Mouse (Mus musculus): ENCODE results near the gene Wbp2.
"Not testable (repeated sequence)": the region's sequence is repeated elsewhere in the genome, so short reads cannot be mapped to it uniquely, and the experiment has no call there.

Gene Wbp2

GRCm38 (mm10) chr11:116086258-116087193 is at the start of gene Wbp2:
Wbp2 (minus strand) TSS chr11:116086995.
- DNase-seq (ENCODE audit: low read depth in 2 of 2, low spot score in 2 of 2): peak; percentile 95 to 97

- DNase-seq (ENCODE audit: low read depth in 2 of 2, low spot score in 2 of 2): no peak
Observed at GRCm38 (mm10) chr11:116134171-116134570, 47.4 kb upstream of the Wbp2 start.

- no peak for DNase-seq (ENCODE audit: low read depth in 2 of 2, low spot score in 2 of 2)
Observed at GRCm38 (mm10) chr11:116133497-116133896, 46.7 kb upstream of the Wbp2 start.

- DNase-seq (ENCODE audit: low read depth in 2 of 2, low spot score in 2 of 2): no peak
Observed at GRCm38 (mm10) chr11:116132366-116133333, 45.9 kb upstream of the Wbp2 start.

GRCm38 (mm10) chr11:116131349-116132170 is 44.8 kb upstream of the Wbp2 start:
- DNase-seq (ENCODE audit: low read depth in 2 of 2, low spot score in 2 of 2): peak in 1 of 2 experiments; percentile 12

GRCm38 (mm10) chr11:116130488-116131205 is 43.9 kb upstream of the Wbp2 start, which contains the start of gene Trim65:
Trim65 (minus strand) TSS chr11:116131128.
- DNase-seq (ENCODE audit: low read depth in 2 of 2, low spot score in 2 of 2): peak; percentile 72 to 78

- DNase-seq (ENCODE audit: low read depth in 2 of 2, low spot score in 2 of 2): peak in 1 of 2 experiments; percentile 13
Observed at GRCm38 (mm10) chr11:116129993-116130487, 43.2 kb upstream of the Wbp2 start.

GRCm38 (mm10) chr11:116129091-116129790 is 42.4 kb upstream of the Wbp2 start:
- no peak for DNase-seq (ENCODE audit: low read depth in 2 of 2, low spot score in 2 of 2)

GRCm38 (mm10) chr11:116127986-116128385 is 41.2 kb upstream of the Wbp2 start:
- no peak for DNase-seq (ENCODE audit: low read depth in 2 of 2, low spot score in 2 of 2)

GRCm38 (mm10) chr11:116127156-116127980 is 40.6 kb upstream of the Wbp2 start, which contains the start of gene Trim47:
Trim47 (minus strand) TSS chr11:116127210.
- no peak for DNase-seq (ENCODE audit: low read depth in 2 of 2, low spot score in 2 of 2)

GRCm38 (mm10) chr11:116126261-116126660 is 39.5 kb upstream of the Wbp2 start:
- no peak for DNase-seq (ENCODE audit: low read depth in 2 of 2, low spot score in 2 of 2)

GRCm38 (mm10) chr11:116121731-116122245 is 35.0 kb upstream of the Wbp2 start:
- DNase-seq (ENCODE audit: low read depth in 2 of 2, low spot score in 2 of 2): not testable (repeated sequence)

- DNase-seq (ENCODE audit: low read depth in 2 of 2, low spot score in 2 of 2): no peak
Observed at GRCm38 (mm10) chr11:116117819-116118218, 31.0 kb upstream of the Wbp2 start.

- DNase-seq (ENCODE audit: low read depth in 2 of 2, low spot score in 2 of 2): no peak
Observed at GRCm38 (mm10) chr11:116117241-116117640, 30.4 kb upstream of the Wbp2 start.

GRCm38 (mm10) chr11:116111611-116112203 is 24.9 kb upstream of the Wbp2 start:
- no peak for DNase-seq (ENCODE audit: low read depth in 2 of 2, low spot score in 2 of 2)

GRCm38 (mm10) chr11:116111067-116111466 is 24.3 kb upstream of the Wbp2 start:
- DNase-seq (ENCODE audit: low read depth in 2 of 2, low spot score in 2 of 2): no peak

GRCm38 (mm10) chr11:116110540-116110939 is 23.7 kb upstream of the Wbp2 start:
- DNase-seq (ENCODE audit: low read depth in 2 of 2, low spot score in 2 of 2): no peak

Measured in CD8-positive naive resting alpha-beta T cell, adult 2 months (primary cell).